Mouse (Mus musculus) layer of hippocampus, adult 11-12 months (tissue): ENCODE results near the gene Ccdc86.
A peak's percentile ranks its signal among the peaks of the same experiment; 100 is the strongest.

Experiments used
- DNase-seq: peaks from one replicate; pipeline ENCODE4 v3.0.0; 2022; ENCODE audit warnings: low spot score

The Ccdc86 gene

GRCm38 (mm10) chr19:10949112-10949511, at the start of gene Ccdc86:
Gene Ccdc86 (minus strand): TSS chr19:10949266.
- DNase-seq = peak; percentile 96

- DNase-seq = no peak
Observed at GRCm38 (mm10) chr19:10993150-10993549, 44.1 kb upstream of the Ccdc86 start, which contains the start of gene Ms4a15. Gene Ms4a15 (minus strand): TSS chr19:10993250.

- DNase-seq = no peak
Observed at GRCm38 (mm10) chr19:10991911-10992310, 42.8 kb upstream of the Ccdc86 start.

GRCm38 (mm10) chr19:10990751-10991150, 41.7 kb upstream of the Ccdc86 start:
- no peak for DNase-seq

GRCm38 (mm10) chr19:10988563-10988962, 39.5 kb upstream of the Ccdc86 start:
- no peak for DNase-seq

- DNase-seq = no peak
Observed at GRCm38 (mm10) chr19:10985889-10986288, 36.8 kb upstream of the Ccdc86 start.

GRCm38 (mm10) chr19:10984551-10984950, 35.5 kb upstream of the Ccdc86 start:
- DNase-seq = no peak

- peak; percentile 15 for DNase-seq
Observed at GRCm38 (mm10) chr19:10983146-10983545, 34.1 kb upstream of the Ccdc86 start.

GRCm38 (mm10) chr19:10980210-10980609, 31.1 kb upstream of the Ccdc86 start:
- DNase-seq = no peak

- peak; percentile 84 for DNase-seq
Observed at GRCm38 (mm10) chr19:10979184-10980168, 30.4 kb upstream of the Ccdc86 start.

GRCm38 (mm10) chr19:10976318-10976717, 27.3 kb upstream of the Ccdc86 start:
- no peak for DNase-seq

- DNase-seq = no peak
Observed at GRCm38 (mm10) chr19:10975187-10975586, 26.1 kb upstream of the Ccdc86 start.

GRCm38 (mm10) chr19:10974238-10974865, 25.3 kb upstream of the Ccdc86 start, which contains the start of gene Ms4a10:
Gene Ms4a10 (minus strand): TSS chr19:10974670.
- no peak for DNase-seq

- DNase-seq = no peak
Observed at GRCm38 (mm10) chr19:10973187-10973586, 24.1 kb upstream of the Ccdc86 start.

GRCm38 (mm10) chr19:10972660-10973059, 23.6 kb upstream of the Ccdc86 start:
- DNase-seq = no peak

GRCm38 (mm10) chr19:10970457-10970856, 21.4 kb upstream of the Ccdc86 start:
- no peak for DNase-seq

GRCm38 (mm10) chr19:10968578-10968977, 19.5 kb upstream of the Ccdc86 start:
- DNase-seq = no peak

- no peak for DNase-seq
Observed at GRCm38 (mm10) chr19:10965721-10966120, 16.7 kb upstream of the Ccdc86 start.

GRCm38 (mm10) chr19:10959978-10960346, 10.9 kb upstream of the Ccdc86 start:
- DNase-seq = no peak

- peak; percentile 71 for DNase-seq
Observed at GRCm38 (mm10) chr19:10959085-10959977, 10.3 kb upstream of the Ccdc86 start.

GRCm38 (mm10) chr19:10952021-10952939, 3.2 kb upstream of the Ccdc86 start:
- no peak for DNase-seq
